Mouse (Mus musculus) liver, embryonic 14.5 days (tissue): ENCODE measurements around the gene Arl5c.
"Not testable (repeated sequence)": the region's sequence is repeated elsewhere in the genome, so short reads cannot be mapped to it uniquely, and the experiment has no call there.

ENCODE experiments used
- CTCF ChIP-seq: IDR thresholded peaks from 2 replicates; pipeline ENCODE4 v1.5.1; 2016; ENCODE audit warnings: antibody characterized with exemption, low read depth, control low read depth
- EP300 ChIP-seq: IDR thresholded peaks from 2 replicates; pipeline ENCODE4 v1.6.1; 2016; ENCODE audit warnings: antibody characterized with exemption, low read depth

DNA sequence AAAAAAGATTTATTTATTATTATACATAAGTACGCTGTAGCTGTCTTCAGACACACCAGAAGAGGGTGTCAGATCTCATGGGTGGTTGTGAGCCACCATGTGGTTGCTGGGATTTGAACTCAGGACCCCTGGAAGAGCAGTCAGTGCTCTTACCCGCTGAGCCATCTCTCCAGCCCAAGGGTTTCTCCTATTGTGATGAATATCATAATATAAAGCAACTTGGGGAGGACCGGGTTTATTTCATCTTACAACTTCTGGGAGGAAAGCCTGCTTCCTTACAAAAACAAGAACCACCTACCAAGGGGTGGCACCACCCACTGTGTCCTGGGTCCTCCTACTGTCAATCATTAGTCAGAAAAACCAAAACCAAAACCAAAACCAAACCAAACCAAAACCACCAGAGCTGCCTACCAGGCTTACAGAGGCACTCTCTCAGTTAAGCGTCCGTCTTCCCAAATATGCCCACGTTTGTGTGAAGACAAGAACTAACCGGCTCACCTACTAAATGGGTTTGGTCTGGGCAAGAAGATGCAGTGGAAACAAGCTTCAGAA lies 50.2 kb downstream of the Arl5c start:
- not testable (repeated sequence) for TF ChIP-seq CTCF, EP300
